Mouse (Mus musculus) adrenal gland, postnatal 14 days (tissue): ENCODE measurements around the gene Gm7145. TPM values are rescaled to one million over a fixed set of nuclear protein-coding genes. Genes with fewer than 3 reads are reported as not detected.
A peak's percentile ranks its signal among the peaks of the same experiment; 100 is the strongest.
"Not testable (repeated sequence)": the region's sequence is repeated elsewhere in the genome, so short reads cannot be mapped to it uniquely, and the experiment has no call there.

Source experiments
- DNase-seq: peaks from one replicate; pipeline ENCODE4 v3.0.0; 2021; ENCODE audit warnings: mixed read lengths
- long read RNA-seq, 2 experiments: library from polyadenylated mRNA; stranded (forward); transcript quantifications; one replicate each; pipeline ENCODE4 v2.0.0; 2021
- total RNA-seq: library from RNA; stranded (reverse); gene quantifications from 2 replicates; pipeline ENCODE4 v1.2.3, GENCODE M21; 2021

Gm7145 gene
- total RNA-seq: not detected in 2 replicates
- long read RNA-seq, experiment 1: 0 reads
- long read RNA-seq, experiment 2: 0 reads

DNA sequence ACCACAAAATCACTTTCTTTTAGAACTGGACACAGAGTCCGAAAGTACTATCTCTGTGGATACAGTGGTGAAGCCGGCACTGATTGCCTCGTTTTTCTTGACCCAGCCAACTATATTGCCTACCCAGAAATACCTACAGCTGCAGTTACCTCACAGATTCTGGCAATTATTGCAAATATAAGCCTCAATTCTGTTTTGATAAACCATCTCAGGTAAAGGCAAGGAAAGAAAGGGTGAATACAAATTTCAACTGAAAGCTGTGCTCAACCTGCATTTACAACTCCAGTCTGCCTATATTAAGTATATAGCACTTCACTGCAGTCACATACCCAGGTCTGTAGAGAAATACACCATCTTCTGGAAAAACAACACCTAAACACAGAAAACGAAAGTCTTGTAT is at the start of gene Gm7145:
TSS of gene Gm7145 (plus strand) at position 301 of the 400 bp plus-strand sequence.
- no peak for DNase-seq

DNA sequence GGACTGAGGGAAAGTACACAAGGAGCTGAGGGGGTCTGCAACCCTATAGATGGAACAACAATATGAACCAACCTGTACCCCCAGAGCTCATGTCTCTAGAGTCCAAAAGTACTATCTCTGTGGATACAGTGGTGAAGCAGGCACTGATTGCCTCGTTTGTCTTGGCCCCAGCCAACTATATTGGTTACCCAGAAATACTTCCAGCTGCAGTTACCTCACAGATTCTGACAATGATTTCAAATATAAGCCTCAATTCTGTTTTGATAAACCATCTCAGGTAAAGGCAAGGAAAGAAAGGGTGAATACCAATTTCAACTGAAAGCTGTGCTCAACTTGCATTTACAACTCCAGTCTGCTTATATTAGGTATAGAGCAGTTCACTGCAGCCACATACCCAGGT is 38.0 kb upstream of the Gm7145 start, which contains the start of gene Gm28168:
TSS of gene Gm28168 (plus strand) at position 301 of the 400 bp plus-strand sequence.
- DNase-seq: not testable (repeated sequence)

DNA sequence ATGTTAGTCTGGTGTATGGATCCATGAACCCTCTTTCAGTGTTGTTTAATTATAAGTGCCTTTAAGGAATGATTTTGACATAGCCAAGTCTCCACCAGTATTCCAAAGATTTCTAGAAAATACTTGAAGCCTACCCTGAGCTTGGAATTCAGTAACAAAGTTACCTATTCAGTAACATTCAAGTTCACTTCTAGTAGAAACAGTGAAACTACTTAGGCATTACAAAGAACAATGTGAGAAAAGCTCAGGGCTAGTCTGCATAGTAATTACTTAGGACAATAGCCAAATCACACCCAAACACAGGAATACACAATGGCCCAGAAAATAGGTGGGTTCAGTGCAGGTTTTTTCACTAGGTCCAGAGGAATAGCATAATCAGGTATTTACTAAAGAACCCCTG is 38.1 kb downstream of the Gm7145 start:
- DNase-seq: not testable (repeated sequence)

DNA sequence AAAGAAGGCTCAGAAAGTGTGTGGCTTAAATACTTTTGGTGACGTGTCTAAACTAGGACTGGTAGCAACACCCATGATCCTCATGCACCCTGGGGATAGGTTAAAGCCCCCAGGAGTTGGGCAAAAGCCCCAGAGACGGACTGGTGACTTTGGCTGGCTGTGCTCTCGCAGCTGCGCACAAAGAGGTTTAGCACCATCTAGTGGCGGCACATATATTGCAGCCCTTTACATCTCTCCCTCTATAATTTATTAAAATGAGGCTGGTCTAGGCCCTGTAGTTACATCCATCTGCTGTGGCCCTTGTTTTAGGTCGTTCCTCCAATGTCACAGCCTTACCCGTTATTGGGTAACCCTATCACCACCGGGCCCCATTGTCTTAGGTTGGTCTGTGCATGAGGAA is 47.0 kb downstream of the Gm7145 start:
- peak; percentile 6 for DNase-seq

Other genes with a start within 250 kb of the Gm7145 start
- gene B020011L13Rik, start 184.8 kb upstream of the Gm7145 start, total RNA-seq: not detected in 2 replicates
- not detected in 2 replicates for gene Gm28360, start 135.9 kb upstream of the Gm7145 start, total RNA-seq
- gene Gm28168, start 37.9 kb upstream of the Gm7145 start, total RNA-seq: not detected in 2 replicates
- not detected in 2 replicates for gene Gm29106, start 210.6 kb downstream of the Gm7145 start, total RNA-seq